Mouse (Mus musculus) adrenal gland, postnatal 4 days (tissue): ENCODE measurements around the gene Tmem229b. TPM values are rescaled to one million over a fixed set of nuclear protein-coding genes. Genes with fewer than 3 reads are reported as not detected.
"Not testable (repeated sequence)": the region's sequence is repeated elsewhere in the genome, so short reads cannot be mapped to it uniquely, and the experiment has no call there.

ENCODE experiments used
- DNase-seq, 2 experiments: peaks; one replicate each; pipeline ENCODE4 v3.0.0; 2021 to 2022; ENCODE audit warnings: low spot score in 2 of 2, mixed read lengths in 2 of 2
- long read RNA-seq, 2 experiments: library from polyadenylated mRNA; stranded (forward); transcript quantifications; one replicate each; pipeline ENCODE4 v2.0.0; 2021
- total RNA-seq, 2 experiments: library from RNA; stranded (reverse); gene quantifications; 2 replicates each; pipeline ENCODE4 v1.2.3; 2021

The Tmem229b gene
- 10 to 100 TPM; 18.3 to 19.8 TPM for total RNA-seq
- long read RNA-seq, experiment 1, partial matches to known transcripts: 1 of 4 reads
- long read RNA-seq, experiment 1, other reads (novel, unspliced or antisense): 3 of 4 reads
- long read RNA-seq, experiment 2, partial matches to known transcripts: 0 of 3 reads
- long read RNA-seq, experiment 2, other reads (novel, unspliced or antisense): 3 of 3 reads

GRCm38 (mm10) chr12:79007126-79007753 is at the start of gene Tmem229b:
Tmem229b (minus strand) TSS chr12:79007627.
- peak; percentile 7 to 17 for DNase-seq

GRCm38 (mm10) chr12:79055276-79055675 is 47.8 kb upstream of the Tmem229b start:
- DNase-seq: no peak

- DNase-seq: no peak
These were observed 44.6 kb upstream of the Tmem229b start for GRCm38 (mm10) chr12:79052073-79052472.

GRCm38 (mm10) chr12:79050545-79051212 is 43.3 kb upstream of the Tmem229b start:
- DNase-seq: no peak

GRCm38 (mm10) chr12:79049807-79050206 is 42.4 kb upstream of the Tmem229b start:
- DNase-seq: no peak

- DNase-seq: no peak
These were observed 41.5 kb upstream of the Tmem229b start for GRCm38 (mm10) chr12:79048898-79049297.

- no peak for DNase-seq
These were observed 39.8 kb upstream of the Tmem229b start for GRCm38 (mm10) chr12:79047203-79047602.

- no peak for DNase-seq
These were observed 38.7 kb upstream of the Tmem229b start for GRCm38 (mm10) chr12:79046171-79046570.

- no peak for DNase-seq
These were observed 37.2 kb upstream of the Tmem229b start for GRCm38 (mm10) chr12:79044668-79045067.

- no peak for DNase-seq
These were observed 34.0 kb upstream of the Tmem229b start for GRCm38 (mm10) chr12:79041436-79041835.

- no peak for DNase-seq
These were observed 32.9 kb upstream of the Tmem229b start for GRCm38 (mm10) chr12:79040201-79040827.

GRCm38 (mm10) chr12:79039708-79040107 is 32.3 kb upstream of the Tmem229b start:
- DNase-seq: no peak

- DNase-seq: no peak
These were observed 27.9 kb upstream of the Tmem229b start for GRCm38 (mm10) chr12:79035349-79035748.

- DNase-seq: no peak
These were observed 26.9 kb upstream of the Tmem229b start for GRCm38 (mm10) chr12:79034331-79034730.

- DNase-seq: peak; percentile 21 to 28
These were observed 21.8 kb upstream of the Tmem229b start, which contains the start of gene Plekhh1 for GRCm38 (mm10) chr12:79028911-79029861. Plekhh1 (plus strand) TSS chr12:79029163.

GRCm38 (mm10) chr12:79027526-79027925 is 20.1 kb upstream of the Tmem229b start:
- not testable (repeated sequence) for DNase-seq

GRCm38 (mm10) chr12:79022882-79023281 is 15.5 kb upstream of the Tmem229b start:
- no peak for DNase-seq

GRCm38 (mm10) chr12:79021902-79022301 is 14.5 kb upstream of the Tmem229b start:
- DNase-seq: no peak

- DNase-seq: no peak
These were observed 10.6 kb upstream of the Tmem229b start for GRCm38 (mm10) chr12:79017994-79018399.

- no peak for DNase-seq
These were observed 8.7 kb upstream of the Tmem229b start for GRCm38 (mm10) chr12:79016109-79016508.

- DNase-seq: no peak
These were observed 3.1 kb upstream of the Tmem229b start for GRCm38 (mm10) chr12:79010569-79010968.
